Mouse (Mus musculus): Measurements from ENCODE around the gene Cryba2. TPM values are rescaled to one million over a fixed set of nuclear protein-coding genes. Genes with fewer than 3 reads are reported as not detected.

Gene Cryba2
- not detected in 2 replicates for polyA plus RNA-seq (2012; rRNA removed)

- peak; percentile 72 for TF ChIP-seq CTCF (conservative IDR thresholded peaks at IDR 0.05; ENCODE audit: insufficient read depth, insufficient read length, low read depth, low read length)
- TF ChIP-seq POLR2A (IDR thresholded peaks at IDR 0.05; ENCODE audit: low read depth, low read length), result no peak
- Histone ChIP-seq H3K27me3 (replicated peaks; ENCODE audit: control insufficient read depth, insufficient read depth, low read length) (no peaks in the 10 kb centered on the region; the same call in 1 of the 2 replicates), H3K36me3 (ENCODE audit: control insufficient read depth, insufficient read depth, low read length) (no peaks in the 10 kb centered on the region), H3K4me1 (ENCODE audit: control insufficient read depth, insufficient read depth, low read length) (no peaks in the 10 kb centered on the region), H3K27ac (ENCODE audit: insufficient read depth, low read depth, low read length) (no peak within 1 kb of the TSS), H3K4me3 (ENCODE audit: insufficient read depth, low read depth, low read length) (no peak within 1 kb of the TSS)
- 3% methylated on average over 25 of the region's 25 CpGs for WGBS
- peak; percentile 57 for DNase-seq
Measured at GRCm38 (mm10) chr1:74893134-74893855, at the start of gene Cryba2. Gene Cryba2, minus strand, starts transcription at chr1:74893143.

DNA sequence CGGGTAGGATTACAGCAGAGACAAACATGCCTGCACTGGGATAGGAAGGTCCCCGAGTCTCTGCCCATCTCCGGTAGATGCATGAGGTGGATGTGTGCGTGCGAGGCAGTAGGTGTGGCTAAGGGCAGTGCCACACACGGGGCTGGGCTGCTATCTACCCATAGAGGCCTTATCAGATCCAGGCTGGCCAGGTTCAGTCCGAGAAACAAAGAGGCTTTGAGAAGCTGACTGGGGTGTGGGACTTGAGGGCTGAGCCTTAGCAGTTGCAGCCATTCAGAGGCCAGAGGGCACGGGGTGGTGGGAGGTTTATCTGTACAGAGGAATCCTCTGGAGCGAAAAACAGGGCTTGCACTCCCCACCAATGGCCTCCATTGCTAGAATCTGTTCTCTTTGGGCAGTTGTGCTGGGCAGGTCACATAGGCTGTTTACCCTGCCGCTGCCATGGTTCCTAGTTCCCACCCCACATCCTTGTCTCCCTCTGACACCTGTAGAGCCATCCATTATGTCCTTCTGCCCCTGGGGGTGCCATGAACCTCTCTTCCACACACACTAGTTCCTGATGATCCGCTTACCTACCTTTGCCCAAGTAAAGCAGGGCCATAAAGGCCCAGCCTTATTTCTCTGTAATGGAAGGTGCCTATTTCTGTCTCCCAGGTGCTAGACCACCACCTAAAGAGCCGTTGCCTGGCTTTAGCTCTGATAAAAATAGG is 48.9 kb upstream of the Cryba2 start:
- Histone ChIP-seq H3K27ac (ENCODE audit: insufficient read depth, low read depth, low read length) (no peak overlapping the region), H3K4me3 (ENCODE audit: insufficient read depth, low read depth, low read length) (no peak overlapping the region), H3K4me1 (ENCODE audit: control insufficient read depth, insufficient read depth, low read length) (peaks cover 5% of the 10 kb centered on the region; the same call in 1 of the 2 replicates), H3K36me3 (ENCODE audit: control insufficient read depth, insufficient read depth, low read length) (no peaks in the 10 kb centered on the region), H3K27me3 (replicated peaks; ENCODE audit: control insufficient read depth, insufficient read depth, low read length) (no peaks in the 10 kb centered on the region)
- no peak for TF ChIP-seq CTCF (conservative IDR thresholded peaks at IDR 0.05; ENCODE audit: insufficient read depth, insufficient read length, low read depth, low read length)
- 60% methylated on average over 12 of the region's 12 CpGs for WGBS
- DNase-seq, result no peak

DNA sequence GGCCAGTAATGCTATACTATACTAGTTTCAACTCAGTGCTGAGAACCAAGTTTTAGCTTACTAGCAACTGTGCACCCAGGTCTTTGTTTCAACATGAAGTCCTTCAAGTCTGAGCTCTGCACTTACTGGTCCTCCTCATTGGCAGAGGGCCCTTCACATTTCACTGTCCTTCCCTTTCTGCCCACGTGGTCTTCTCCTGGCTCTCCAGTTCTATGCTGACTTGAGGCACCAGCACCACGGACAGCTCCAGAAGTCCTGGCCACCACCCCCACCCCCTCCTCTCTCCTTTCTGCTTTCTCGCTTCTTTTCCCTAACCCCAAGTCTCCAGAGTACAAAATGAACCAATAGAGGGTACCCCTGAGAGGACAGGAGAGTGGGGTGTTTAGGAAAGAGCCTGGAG is 46.8 kb upstream of the Cryba2 start:
- DNase-seq, result peak; percentile 25
- TF ChIP-seq CTCF (conservative IDR thresholded peaks at IDR 0.05; ENCODE audit: insufficient read depth, insufficient read length, low read depth, low read length) (no peak), POLR2A (IDR thresholded peaks at IDR 0.05; ENCODE audit: low read depth, low read length) (no peak)
- H3K4me3 ChIP-seq (ENCODE audit: insufficient read depth, low read depth, low read length), result no peak overlapping the region
- H3K36me3 ChIP-seq (ENCODE audit: control insufficient read depth, insufficient read depth, low read length), result no peaks in the 10 kb centered on the region
- H3K4me1 ChIP-seq (ENCODE audit: control insufficient read depth, insufficient read depth, low read length), result peaks cover 5% of the 10 kb centered on the region; the same call in 1 of the 2 replicates
- peaks cover 2% of the 10 kb centered on the region; the same call in 1 of the 2 replicates for H3K27me3 ChIP-seq (replicated peaks; ENCODE audit: control insufficient read depth, insufficient read depth, low read length)
- no peak overlapping the region for H3K27ac ChIP-seq (ENCODE audit: insufficient read depth, low read depth, low read length)
- WGBS, result 0% methylated on average over 3 of the region's 3 CpGs

GRCm38 (mm10) chr1:74936221-74936830 is 43.4 kb upstream of the Cryba2 start:
- DNase-seq, result peak; percentile 93
- Histone ChIP-seq H3K4me1 (ENCODE audit: control insufficient read depth, insufficient read depth, low read length) (peaks cover 5% of the 10 kb centered on the region; the same call in 1 of the 2 replicates), H3K27me3 (replicated peaks; ENCODE audit: control insufficient read depth, insufficient read depth, low read length) (peaks cover 2% of the 10 kb centered on the region; the same call in 1 of the 2 replicates), H3K4me3 (ENCODE audit: insufficient read depth, low read depth, low read length) (no peak overlapping the region), H3K27ac (ENCODE audit: insufficient read depth, low read depth, low read length) (peak overlapping the region; percentile 90), H3K36me3 (ENCODE audit: control insufficient read depth, insufficient read depth, low read length) (no peaks in the 10 kb centered on the region)
- 29% methylated on average over 12 of the region's 12 CpGs for WGBS
- TF ChIP-seq POLR2A (IDR thresholded peaks at IDR 0.05; ENCODE audit: low read depth, low read length) (no peak), CTCF (conservative IDR thresholded peaks at IDR 0.05; ENCODE audit: insufficient read depth, insufficient read length, low read depth, low read length) (no peak)

- peak; percentile 87 for DNase-seq
- 3% methylated on average over 18 of the region's 18 CpGs for WGBS
- Histone ChIP-seq H3K4me3 (ENCODE audit: insufficient read depth, low read depth, low read length) (peak within 1 kb of the TSS; percentile 34; the same call in 1 of the 2 replicates), H3K4me1 (ENCODE audit: control insufficient read depth, insufficient read depth, low read length) (peaks cover 5% of the 10 kb centered on the region; the same call in 1 of the 2 replicates), H3K27me3 (replicated peaks; ENCODE audit: control insufficient read depth, insufficient read depth, low read length) (peaks cover 2% of the 10 kb centered on the region; the same call in 1 of the 2 replicates), H3K36me3 (ENCODE audit: control insufficient read depth, insufficient read depth, low read length) (no peaks in the 10 kb centered on the region), H3K27ac (ENCODE audit: insufficient read depth, low read depth, low read length) (peak within 1 kb of the TSS; percentile 90)
- TF ChIP-seq POLR2A (IDR thresholded peaks at IDR 0.05; ENCODE audit: low read depth, low read length) (no peak), CTCF (conservative IDR thresholded peaks at IDR 0.05; ENCODE audit: insufficient read depth, insufficient read length, low read depth, low read length) (no peak)
Measured at GRCm38 (mm10) chr1:74935402-74935801, 42.5 kb upstream of the Cryba2 start, which contains the start of gene Cfap65. Gene Cfap65, minus strand, starts transcription at chr1:74935599.

DNA sequence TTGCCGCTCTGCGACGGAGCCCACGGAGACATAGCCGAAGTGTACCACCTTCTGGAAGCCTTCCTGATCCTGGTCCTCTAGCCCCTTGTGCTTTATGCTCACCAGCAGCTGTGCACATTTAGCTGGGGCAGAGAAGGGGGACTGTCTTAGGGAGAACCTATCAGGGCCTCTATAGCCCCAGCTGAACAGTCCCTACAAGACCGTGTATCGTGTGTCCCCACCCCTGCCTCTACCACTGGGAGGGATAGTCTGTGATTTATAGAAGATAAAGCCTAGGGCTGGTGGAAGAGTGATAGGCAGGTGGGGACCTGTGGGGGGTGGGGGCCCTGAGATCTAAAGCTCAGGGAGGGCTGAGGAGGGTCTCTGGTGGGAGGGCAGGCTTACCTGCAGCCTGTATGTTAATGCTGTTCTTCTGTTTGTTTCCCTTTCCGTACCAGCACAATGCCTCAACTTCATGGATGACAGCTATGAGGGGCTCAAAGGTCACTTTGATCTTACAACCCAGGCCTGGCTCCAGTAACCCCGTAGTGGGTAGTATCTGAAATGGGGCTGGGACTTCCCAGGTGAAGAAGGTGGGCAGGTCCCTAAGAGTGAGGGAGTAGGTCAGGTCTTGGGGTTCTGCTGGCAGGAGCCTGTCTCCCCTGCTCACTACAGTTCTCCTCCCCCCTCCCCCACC is 34.8 kb upstream of the Cryba2 start:
- WGBS, result 73% methylated on average over 9 of the region's 9 CpGs
- no peaks in the 10 kb centered on the region for H3K36me3 ChIP-seq (ENCODE audit: control insufficient read depth, insufficient read depth, low read length)
- no peak overlapping the region for H3K4me3 ChIP-seq (ENCODE audit: insufficient read depth, low read depth, low read length)
- peak; percentile 40 for DNase-seq
- H3K27me3 ChIP-seq (replicated peaks; ENCODE audit: control insufficient read depth, insufficient read depth, low read length), result no peaks in the 10 kb centered on the region
- TF ChIP-seq CTCF (conservative IDR thresholded peaks at IDR 0.05; ENCODE audit: insufficient read depth, insufficient read length, low read depth, low read length), result no peak
- no peak for TF ChIP-seq POLR2A (IDR thresholded peaks at IDR 0.05; ENCODE audit: low read depth, low read length)
- 0 out of 2 replicates have a peak, but pooled peaks cover 2% of the 10 kb centered on the region for H3K4me1 ChIP-seq (ENCODE audit: control insufficient read depth, insufficient read depth, low read length)
- H3K27ac ChIP-seq (ENCODE audit: insufficient read depth, low read depth, low read length), result no peak overlapping the region
